Mouse (Mus musculus) heart, embryonic 11.5 days (tissue): Measurements from ENCODE around the gene 4930433I11Rik. TPM values are rescaled to one million over a fixed set of nuclear protein-coding genes. Genes with fewer than 3 reads are reported as not detected.
"Not testable (repeated sequence)": the region's sequence is repeated elsewhere in the genome, so short reads cannot be mapped to it uniquely, and the experiment has no call there.

Experiments
- ATAC-seq: fragments of 200-750 bp; cut with Nextera tagmentation; replicated peaks from 2 replicates; pipeline ENCODE4 v1.8.0; 2017; ENCODE audit warnings: moderate library complexity; ENCODE audit not compliant: insufficient number of reproducible peaks, low FRiP score, low TSS enrichment
- H3K27ac ChIP-seq: fragments of 300-500 bp; sonication (generic); 2 replicates; pipeline ENCODE4 v1.5.1; 2014; ENCODE audit warnings: mild to moderate bottlenecking, low read depth, low read length
- H3K27me3 ChIP-seq: fragments of 300-500 bp; sonication (generic); 2 replicates; pipeline ENCODE4 v1.6.1; 2014; ENCODE audit warnings: mild to moderate bottlenecking, low read length, mixed read lengths; ENCODE audit not compliant: control insufficient read depth, insufficient read depth
- H3K36me3 ChIP-seq: fragments of 300-500 bp; sonication (generic); 2 replicates; pipeline ENCODE4 v1.6.1; 2014; ENCODE audit warnings: mild to moderate bottlenecking, low read length, moderate library complexity, mixed read lengths; ENCODE audit not compliant: control insufficient read depth, insufficient read depth
- H3K4me1 ChIP-seq: fragments of 300-500 bp; sonication (generic); 2 replicates; pipeline ENCODE4 v1.6.1; 2014; ENCODE audit warnings: low read length; ENCODE audit not compliant: control insufficient read depth, insufficient read depth
- H3K4me2 ChIP-seq: fragments of 300-500 bp; sonication (generic); 2 replicates; pipeline ENCODE4 v1.6.1; 2014; ENCODE audit warnings: mild to moderate bottlenecking, moderate library complexity
- H3K4me3 ChIP-seq: fragments of 300-500 bp; sonication (generic); 2 replicates; pipeline ENCODE4 v1.5.1; 2014; ENCODE audit warnings: low read depth, low read length
- H3K9ac ChIP-seq: fragments of 300-500 bp; sonication (generic); 2 replicates; pipeline ENCODE4 v1.6.1; 2014; ENCODE audit warnings: mild to moderate bottlenecking, low read depth, low read length, moderate library complexity
- H3K9me3 ChIP-seq: fragments of 300-500 bp; sonication (generic); replicated peaks from 2 replicates; pipeline ENCODE4 v1.6.1; 2016; ENCODE audit warnings: low read length; ENCODE audit not compliant: control insufficient read depth
- WGBS: fragments of 180-500 bp; shearing (Covaris S2); extraction: QIAGEN DNeasy Blood & Tissue Kit; methylation state at CpG from one replicate; pipeline ENCODE4 v1.1.7; 2014; ENCODE audit not compliant: insufficient replicate concordance; 5-methylcytosine and 5-hydroxymethylcytosine counted together
- polyA plus RNA-seq: library from polyadenylated mRNA; unstranded; fragments of >200 nt; fragmentation: Nextera tagmentation; extraction: Ambion mirVana; gene quantifications from 2 replicates; pipeline ENCODE4 v1.2.1, GENCODE M21; 2014

Gene 4930433I11Rik
- polyA plus RNA-seq = not detected in 2 replicates

GRCm38 (mm10) chr7:40987243-40987642, at the start of gene 4930433I11Rik:
Gene 4930433I11Rik (plus strand): TSS chr7:40987543.
- Histone ChIP-seq H3K9ac (no peak within 1 kb of the TSS), H3K27me3 (no peaks in the 10 kb centered on the region), H3K27ac (no peak within 1 kb of the TSS), H3K36me3 (no peaks in the 10 kb centered on the region), H3K4me1 (no peaks in the 10 kb centered on the region), H3K4me2 (no peak within 1 kb of the TSS), H3K9me3 (no peaks in the 10 kb centered on the region), H3K4me3 (no peak within 1 kb of the TSS)
- WGBS = 73% methylated on average over 1 of the region's 1 CpGs
- ATAC-seq = no peak

DNA sequence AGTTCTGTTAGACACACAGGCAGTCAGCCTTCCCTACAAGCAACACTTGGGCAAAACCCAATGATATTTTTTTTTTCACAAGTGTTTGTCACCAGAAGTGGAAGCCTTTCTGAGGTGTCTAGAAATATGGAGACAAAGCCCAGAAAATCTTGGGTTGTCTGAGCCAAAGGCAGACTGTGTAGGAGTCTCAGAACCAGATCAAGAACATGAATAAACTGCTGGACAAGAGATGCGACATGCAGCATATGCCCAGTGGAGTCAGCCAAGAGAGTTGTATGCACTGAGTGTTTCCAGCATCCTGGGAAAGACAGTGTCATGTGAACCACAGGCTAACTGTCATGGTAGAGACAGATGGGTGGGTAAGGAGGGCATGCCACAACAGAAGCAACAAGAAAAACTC, 48.0 kb upstream of the 4930433I11Rik start:
- WGBS = 81% methylated on average over 1 of the region's 1 CpGs
- ATAC-seq = no peak
- no peak overlapping the region for H3K27ac ChIP-seq

DNA sequence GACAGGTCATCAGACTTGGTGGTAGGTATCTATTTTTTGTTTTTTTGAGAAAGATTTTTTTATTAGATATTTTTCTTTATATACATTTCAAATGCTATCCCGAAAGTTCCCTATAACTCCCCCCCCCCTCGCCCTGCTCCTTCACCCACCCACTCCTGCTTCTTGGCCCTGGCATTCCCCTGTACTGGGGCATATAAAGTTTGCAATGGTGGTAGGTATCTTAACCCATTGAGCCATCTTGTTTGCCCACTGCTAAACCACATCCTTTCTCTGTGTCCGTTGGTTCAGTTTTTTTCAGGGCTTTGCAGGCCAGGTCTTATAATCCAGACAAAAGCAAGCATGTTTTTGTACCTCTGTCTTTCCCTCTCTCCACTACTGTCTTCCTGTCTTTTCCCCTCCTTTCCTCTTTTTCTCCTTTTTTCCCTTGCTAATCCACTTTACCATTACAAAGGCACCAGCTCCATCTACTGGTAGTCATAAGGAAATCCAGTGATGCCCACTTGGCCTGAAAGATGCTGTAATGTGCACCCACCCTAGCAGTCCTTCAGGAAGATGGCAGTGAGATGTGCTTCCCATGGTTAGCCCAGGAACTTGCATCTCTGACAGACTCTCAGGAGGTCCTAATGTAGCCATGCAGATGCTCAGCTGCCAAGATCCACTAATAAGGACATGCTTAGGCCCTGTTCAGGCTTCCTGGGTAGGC, 45.0 kb upstream of the 4930433I11Rik start:
- H3K27me3 ChIP-seq = no peaks in the 10 kb centered on the region
- H3K27ac ChIP-seq = no peak overlapping the region
- H3K4me2 ChIP-seq = no peak overlapping the region
- no peak for ATAC-seq
- H3K4me1 ChIP-seq = no peaks in the 10 kb centered on the region
- no peaks in the 10 kb centered on the region for H3K36me3 ChIP-seq
- 63% methylated on average over 3 of the region's 3 CpGs for WGBS
- no peaks in the 10 kb centered on the region for H3K9me3 ChIP-seq
- no peak overlapping the region for H3K4me3 ChIP-seq
- H3K9ac ChIP-seq = no peak overlapping the region

More for the DNA sequence above, 48.0 kb upstream of the 4930433I11Rik start:
- no peak overlapping the region for H3K4me2 ChIP-seq
- no peaks in the 10 kb centered on the region for H3K9me3 ChIP-seq
- H3K36me3 ChIP-seq = no peaks in the 10 kb centered on the region
- H3K27me3 ChIP-seq = no peaks in the 10 kb centered on the region
- H3K4me1 ChIP-seq = no peaks in the 10 kb centered on the region
- no peak overlapping the region for H3K9ac ChIP-seq
- no peak overlapping the region for H3K4me3 ChIP-seq

- not testable (repeated sequence) for H3K27ac ChIP-seq, ATAC-seq, H3K4me3 ChIP-seq, H3K9me3 ChIP-seq, H3K27me3 ChIP-seq, H3K36me3 ChIP-seq, H3K4me1 ChIP-seq, H3K9ac ChIP-seq, H3K4me2 ChIP-seq
- WGBS = 84% methylated on average over 1 of the region's 1 CpGs
Observed at GRCm38 (mm10) chr7:41032419-41032818, 45.1 kb downstream of the 4930433I11Rik start, which contains the start of gene Gm4884. Gene Gm4884 (plus strand): TSS chr7:41032719.

DNA sequence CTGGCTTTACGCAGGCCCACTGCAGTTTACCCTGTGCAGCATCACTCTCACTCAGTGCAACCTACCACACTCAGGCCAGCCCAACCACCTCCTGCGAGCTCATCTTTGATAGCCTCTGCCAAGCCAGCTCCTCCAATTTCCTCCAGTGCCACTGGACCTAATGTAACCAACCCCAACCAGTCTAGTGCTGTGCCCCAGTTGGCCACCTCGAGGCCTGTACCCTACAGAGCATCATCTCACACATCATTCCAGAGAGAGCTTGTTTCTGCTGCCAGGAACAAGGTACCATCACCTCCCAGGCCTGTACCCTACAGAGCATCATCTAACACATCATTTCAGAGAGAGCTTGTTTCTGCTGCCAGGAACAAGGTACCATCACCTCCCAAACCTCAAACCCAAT, 56.7 kb downstream of the 4930433I11Rik start:
- not testable (repeated sequence) for H3K4me3 ChIP-seq, H3K4me1 ChIP-seq, H3K27ac ChIP-seq, ATAC-seq, H3K36me3 ChIP-seq, H3K9ac ChIP-seq, H3K27me3 ChIP-seq, H3K4me2 ChIP-seq, H3K9me3 ChIP-seq
- WGBS = 65% methylated on average over 3 of the region's 3 CpGs

Other genes with a start within 250 kb of the 4930433I11Rik start
- 0.94 and 0.96 TPM in 2 replicates for gene Vstm2b, start 89.2 kb upstream of the 4930433I11Rik start, polyA plus RNA-seq
- not detected in 2 replicates for gene Gm4884, start 45.2 kb downstream of the 4930433I11Rik start, polyA plus RNA-seq
- gene Gm5592, start 166.3 kb downstream of the 4930433I11Rik start, polyA plus RNA-seq = not detected in 2 replicates